Mouse (Mus musculus) hindbrain, embryonic 14.5 days (tissue): ENCODE measurements around the gene Plekhs1. TPM values are rescaled to one million over a fixed set of nuclear protein-coding genes. Genes with fewer than 3 reads are reported as not detected.

Experiments used
- ATAC-seq: fragments of 200-750 bp; cut with Nextera tagmentation; 2 replicates; pipeline ENCODE4 v1.8.0; 2017; ENCODE audit warnings: moderate number of reproducible peaks, mild to moderate bottlenecking, moderate TSS enrichment, moderate library complexity; ENCODE audit not compliant: low FRiP score
- DNase-seq: peaks from one replicate; pipeline ENCODE4 v3.0.0-alpha.2; 2015; ENCODE audit warnings: low spot score
- H3K27ac ChIP-seq: fragments of 300-500 bp; sonication (generic); 2 replicates; pipeline ENCODE4 v1.5.1; 2014; ENCODE audit warnings: mild to moderate bottlenecking, moderate library complexity
- H3K27me3 ChIP-seq: fragments of 300-500 bp; sonication (generic); 2 replicates; pipeline ENCODE4 v1.6.1; 2014; ENCODE audit warnings: mild to moderate bottlenecking, low read length, mixed read lengths; ENCODE audit not compliant: control insufficient read depth, insufficient read depth
- H3K36me3 ChIP-seq: fragments of 300-500 bp; sonication (generic); replicated peaks from 2 replicates; pipeline ENCODE4 v1.6.1; 2014; ENCODE audit not compliant: control insufficient read depth, insufficient read depth
- H3K4me1 ChIP-seq: fragments of 300-500 bp; sonication (generic); replicated peaks from 2 replicates; pipeline ENCODE4 v1.6.1; 2014; ENCODE audit warnings: antibody characterized with exemption, low read length, mixed read lengths; ENCODE audit not compliant: control insufficient read depth, insufficient read depth
- H3K4me2 ChIP-seq: fragments of 300-500 bp; sonication (generic); replicated peaks from 2 replicates; pipeline ENCODE4 v1.6.1; 2014; ENCODE audit warnings: mild to moderate bottlenecking, moderate library complexity
- H3K4me3 ChIP-seq: fragments of 300-500 bp; sonication (generic); replicated peaks from 2 replicates; pipeline ENCODE4 v1.5.1; 2014; ENCODE audit warnings: mild to moderate bottlenecking, low read length
- H3K9ac ChIP-seq: fragments of 300-500 bp; sonication (generic); 2 replicates; pipeline ENCODE4 v1.6.1; 2014
- H3K9me3 ChIP-seq: fragments of 300-500 bp; sonication (generic); 2 replicates; pipeline ENCODE4 v1.6.1; 2016; ENCODE audit warnings: low read length; ENCODE audit not compliant: control insufficient read depth
- WGBS: fragments of 180-500 bp; shearing (Covaris S2); extraction: QIAGEN DNeasy Blood & Tissue Kit; methylation state at CpG from one replicate; pipeline ENCODE4 v1.1.7; 2014; 5-methylcytosine and 5-hydroxymethylcytosine counted together
- polyA plus RNA-seq: library from polyadenylated mRNA; unstranded; fragments of >200 nt; fragmentation: Nextera tagmentation; extraction: Ambion mirVana; gene quantifications from 2 replicates; pipeline ENCODE4 v1.2.1, GENCODE M21; 2014

The Plekhs1 gene
- polyA plus RNA-seq, 1 experiment from 2014 or later, result 0.21 TPM

- ATAC-seq, result no peak
- Histone ChIP-seq H3K4me1 (no peaks in the 10 kb centered on the region), H3K9me3 (no peaks in the 10 kb centered on the region), H3K27ac (no peak overlapping the region), H3K36me3 (peaks cover 10% of the 10 kb centered on the region; the same call in 1 of the 2 replicates), H3K4me2 (no peak overlapping the region), H3K4me3 (no peak overlapping the region), H3K27me3 (no peaks in the 10 kb centered on the region), H3K9ac (no peak overlapping the region)
- no peak for DNase-seq
- WGBS, result 82% methylated on average over 3 of the region's 3 CpGs
Measured at GRCm38 (mm10) chr19:56534337-56534736, 72.9 kb downstream of the Plekhs1 start.

GRCm38 (mm10) chr19:56535064-56535463, 73.6 kb downstream of the Plekhs1 start:
- Histone ChIP-seq H3K4me2 (no peak overlapping the region), H3K9me3 (no peaks in the 10 kb centered on the region), H3K36me3 (peaks cover 10% of the 10 kb centered on the region; the same call in 1 of the 2 replicates), H3K27ac (no peak overlapping the region), H3K27me3 (no peaks in the 10 kb centered on the region), H3K4me3 (no peak overlapping the region), H3K4me1 (no peaks in the 10 kb centered on the region), H3K9ac (no peak overlapping the region)
- DNase-seq, result no peak
- WGBS, result 64% methylated on average over 9 of the region's 9 CpGs
- no peak for ATAC-seq

GRCm38 (mm10) chr19:56535765-56536164, 74.3 kb downstream of the Plekhs1 start:
- H3K9ac ChIP-seq, result no peak overlapping the region
- H3K27me3 ChIP-seq, result no peaks in the 10 kb centered on the region
- no peak overlapping the region for H3K27ac ChIP-seq
- peaks cover 13% of the 10 kb centered on the region; the same call in 1 of the 2 replicates for H3K36me3 ChIP-seq
- H3K4me2 ChIP-seq, result no peak overlapping the region
- H3K4me3 ChIP-seq, result no peak overlapping the region
- no peak for DNase-seq
- WGBS, result 88% methylated on average over 9 of the region's 9 CpGs
- H3K4me1 ChIP-seq, result no peaks in the 10 kb centered on the region
- H3K9me3 ChIP-seq, result no peaks in the 10 kb centered on the region
- ATAC-seq, result no peak

Other genes starting within 250 kb of the Plekhs1 start
- not detected in 2 replicates for gene Habp2, start 174.5 kb upstream of the Plekhs1 start, polyA plus RNA-seq
- gene Nrap, start 71.6 kb upstream of the Plekhs1 start, polyA plus RNA-seq, result 0.17 and 0.24 TPM in 2 replicates
- gene Casp7, start 64.5 kb upstream of the Plekhs1 start, polyA plus RNA-seq, result 18.4 and 18.5 TPM in 2 replicates
- 10.4 and 11.8 TPM in 2 replicates for gene Dclre1a, start 86.6 kb downstream of the Plekhs1 start, polyA plus RNA-seq
- gene Nhlrc2, start 86.6 kb downstream of the Plekhs1 start, polyA plus RNA-seq, result 8.9 and 9.5 TPM in 2 replicates